In the genomic region with DNA sequence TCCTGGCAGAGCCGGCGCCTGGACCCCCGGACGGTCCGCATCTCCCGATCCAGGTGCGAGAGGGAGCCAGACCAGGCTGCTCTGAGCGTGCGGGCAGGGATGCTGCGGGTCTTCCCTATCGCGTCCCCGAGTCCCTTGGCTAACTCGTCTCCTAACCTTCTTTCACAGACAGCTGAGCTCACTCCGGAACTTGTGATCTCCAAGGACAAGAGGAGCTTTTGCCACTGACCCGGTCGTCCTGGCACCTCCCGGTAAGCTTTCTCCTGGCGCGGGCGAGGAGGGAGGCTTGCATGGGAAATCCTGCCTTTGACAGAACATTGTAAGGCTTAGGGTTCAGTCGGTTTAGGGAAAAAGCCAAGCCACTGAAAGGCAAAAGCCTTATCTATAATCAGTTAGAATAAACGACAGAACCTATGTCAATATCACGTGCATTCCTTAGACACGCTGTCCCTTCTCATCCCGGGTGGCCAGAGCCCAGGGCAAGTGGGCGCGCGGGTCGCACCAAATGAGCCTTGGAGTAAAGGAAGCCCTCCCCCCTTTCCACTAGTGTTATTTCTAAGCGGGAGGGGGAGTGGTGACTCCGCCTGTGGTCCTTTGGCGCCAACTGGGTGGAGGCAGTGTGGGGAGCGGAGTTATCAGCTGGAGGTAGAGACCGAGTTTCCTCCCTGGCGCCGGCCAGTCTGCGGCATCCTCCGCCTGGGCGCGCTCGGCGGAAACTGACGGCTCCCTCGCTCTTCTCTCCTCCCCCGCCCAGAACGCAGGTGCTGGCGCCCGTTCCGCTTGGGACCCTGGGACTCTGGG, we compare ENCODE assay signal across 8 mouse cellular contexts. TPM values are rescaled to one million over a fixed set of nuclear protein-coding genes. Genes with fewer than 3 reads are reported as not detected.
A peak's percentile ranks its signal among the peaks of the same experiment; 100 is the strongest.
DNase-seq lines count a peak whose midpoint lies in the region; ATAC-seq and TF ChIP-seq lines count a peak whose summit lies in the region.

No protein-coding gene starts in this region.

- H3K27me3 ChIP-seq in heart, embryonic 10.5 days (ENCODE audit: insufficient read depth, poor library complexity, severe bottlenecking): peaks cover 10% of the 10 kb centered on the region; the same call in 1 of the 2 replicates
- no peaks in the 10 kb centered on the region for H3K27me3 ChIP-seq in lung, postnatal 0 days (replicated peaks; ENCODE audit: insufficient read depth, low read length)

- peak; percentile 32 for ATAC-seq in lung, postnatal 0 days

- peak; percentile 92 for TF ChIP-seq EP300 in lung, postnatal 0 days (IDR thresholded peaks at IDR 0.05)

- no peaks in the 10 kb centered on the region for H3K9me3 ChIP-seq in heart, embryonic 10.5 days
- no peaks in the 10 kb centered on the region for H3K9me3 ChIP-seq in lung, postnatal 0 days (ENCODE audit: low read length)

- peak; percentile 77 for DNase-seq in NIH3T3 (ENCODE audit: low read depth)
- peak; percentile 78 for DNase-seq in embryo, embryonic 10.5 days (ENCODE audit: low spot score)
- DNase-seq in heart, embryonic 10.5 days (ENCODE audit: low spot score): peak; percentile 89
- peak; percentile 80 to 81 for DNase-seq in kidney, adult 8-10 months
- peak; percentile 93 for DNase-seq in lung, postnatal 0 days (ENCODE audit: low spot score)
- peak; percentile 77 for DNase-seq in ovary, postnatal 36 days (ENCODE audit: low spot score)
- DNase-seq in urinary bladder, postnatal 14 days (ENCODE audit: low spot score): peak; percentile 87
- no peak for DNase-seq in c-Kit-positive CD71-positive TER-119-positive erythroid progenitor cells, embryonic 14.5 days (ENCODE audit: low spot score)

- peak overlapping the region; percentile 68 for H3K4me2 ChIP-seq in lung, postnatal 0 days (replicated peaks; ENCODE audit: low read depth, low read length)

- H3K36me3 ChIP-seq in heart, embryonic 10.5 days: peaks cover 7% of the 10 kb centered on the region; the same call in 1 of the 2 replicates
- H3K36me3 ChIP-seq in lung, postnatal 0 days (ENCODE audit: insufficient read depth, low read length): no peaks in the 10 kb centered on the region

- peak; percentile 11; the same call in 1 of the 2 replicates for TF ChIP-seq CTCF in lung, postnatal 0 days (IDR thresholded peaks at IDR 0.05)

- WGBS in heart, embryonic 10.5 days: under 1% methylated on average over 48 of the region's 50 CpGs
- WGBS in lung, postnatal 0 days: 2% methylated on average over 50 of the region's 50 CpGs

- H3K27ac ChIP-seq in heart, embryonic 10.5 days: peak overlapping the region; percentile 95
- H3K27ac ChIP-seq in lung, postnatal 0 days (ENCODE audit: low read length): peak overlapping the region; percentile 97

- H3K4me1 ChIP-seq in heart, embryonic 10.5 days: peaks cover 81% of the 10 kb centered on the region
- H3K4me1 ChIP-seq in lung, postnatal 0 days (ENCODE audit: insufficient read depth, low read depth, low read length): peaks cover 50% of the 10 kb centered on the region

- peak overlapping the region; percentile 85 for H3K4me3 ChIP-seq in heart, embryonic 10.5 days
- H3K4me3 ChIP-seq in lung, postnatal 0 days (ENCODE audit: low read depth, low read length): peak overlapping the region; percentile 92

- peak overlapping the region; percentile 99 for H3K9ac ChIP-seq in lung, postnatal 0 days (replicated peaks; ENCODE audit: low read depth)

RNA-seq across cellular contexts. Expression of a gene that starts 1.0 kb away (rescaled TPM):
- polyA plus RNA-seq in heart, embryonic 10.5 days (2016; fragmentation: Nextera tagmentation; extraction: Ambion mirVana): 324 and 492 TPM in 2 replicates
- polyA plus RNA-seq in lung, postnatal 0 days (2015; fragmentation: Nextera tagmentation; extraction: Ambion mirVana): 430 and 477 TPM in 2 replicates

RNA-seq across cellular contexts. Expression of a gene that starts 27.9 kb away (rescaled TPM):
- polyA plus RNA-seq in heart, embryonic 10.5 days (2016; fragmentation: Nextera tagmentation; extraction: Ambion mirVana): 6.3 and 6.6 TPM in 2 replicates
- 17.8 and 19.1 TPM in 2 replicates for polyA plus RNA-seq in lung, postnatal 0 days (2015; fragmentation: Nextera tagmentation; extraction: Ambion mirVana)
